Mouse (Mus musculus): ENCODE measurements around the gene Emc9. TPM values are rescaled to one million over a fixed set of nuclear protein-coding genes. Genes with fewer than 3 reads are reported as not detected.

The Emc9 gene
- polyA plus RNA-seq, 1 experiment from 2014 or later, result 46.2 TPM

GRCm38 (mm10) chr14:55614565-55615178, 29.6 kb upstream of the Emc9 start:
- DNase-seq (ENCODE audit: low spot score) (no peak), ATAC-seq (replicated peaks; ENCODE audit: low FRiP score) (peak; percentile 85)
- WGBS, result 51% methylated on average over 7 of the region's 7 CpGs
- Histone ChIP-seq H3K9me3 (ENCODE audit: control insufficient read depth, low read length) (no peaks in the 10 kb centered on the region), H3K27me3 (replicated peaks; ENCODE audit: control insufficient read depth, insufficient read depth, low read length) (no peaks in the 10 kb centered on the region), H3K4me1 (replicated peaks; ENCODE audit: control insufficient read depth, insufficient read depth, low read length) (peaks cover 16% of the 10 kb centered on the region), H3K4me3 (ENCODE audit: low read depth, low read length) (no peak overlapping the region), H3K4me2 (0 out of 2 replicates have a peak overlapping the region, but pooled peaks have one; percentile 12), H3K27ac (ENCODE audit: low read depth, low read length) (peak overlapping the region; percentile 92), H3K36me3 (ENCODE audit: control insufficient read depth, insufficient read depth, low read length) (peaks cover 3% of the 10 kb centered on the region; the same call in 1 of the 2 replicates), H3K9ac (ENCODE audit: low read depth, low read length) (no peak overlapping the region)

- WGBS, result 75% methylated on average over 6 of the region's 6 CpGs
- Histone ChIP-seq H3K36me3 (ENCODE audit: control insufficient read depth, insufficient read depth, low read length) (peaks cover 8% of the 10 kb centered on the region), H3K27me3 (replicated peaks; ENCODE audit: control insufficient read depth, insufficient read depth, low read length) (no peaks in the 10 kb centered on the region), H3K27ac (ENCODE audit: low read depth, low read length) (peak overlapping the region; percentile 61), H3K9ac (ENCODE audit: low read depth, low read length) (no peak overlapping the region), H3K4me1 (replicated peaks; ENCODE audit: control insufficient read depth, insufficient read depth, low read length) (peaks cover 10% of the 10 kb centered on the region), H3K4me3 (ENCODE audit: low read depth, low read length) (no peak overlapping the region), H3K9me3 (ENCODE audit: control insufficient read depth, low read length) (no peaks in the 10 kb centered on the region), H3K4me2 (no peak overlapping the region)
- no peak for ATAC-seq (replicated peaks; ENCODE audit: low FRiP score)
- no peak for DNase-seq (ENCODE audit: low spot score)
Measured at GRCm38 (mm10) chr14:55613346-55613745, 28.2 kb upstream of the Emc9 start.

- peaks cover 17% of the 10 kb centered on the region for H3K4me1 ChIP-seq (replicated peaks; ENCODE audit: control insufficient read depth, insufficient read depth, low read length)
- H3K4me3 ChIP-seq (ENCODE audit: low read depth, low read length), result no peak overlapping the region
- H3K9me3 ChIP-seq (ENCODE audit: control insufficient read depth, low read length), result no peaks in the 10 kb centered on the region
- WGBS, result 90% methylated on average over 6 of the region's 6 CpGs
- peaks cover 28% of the 10 kb centered on the region for H3K36me3 ChIP-seq (ENCODE audit: control insufficient read depth, insufficient read depth, low read length)
- no peak overlapping the region for H3K4me2 ChIP-seq
- no peak overlapping the region for H3K27ac ChIP-seq (ENCODE audit: low read depth, low read length)
- H3K9ac ChIP-seq (ENCODE audit: low read depth, low read length), result no peak overlapping the region
- ATAC-seq (replicated peaks; ENCODE audit: low FRiP score) (no peak), DNase-seq (ENCODE audit: low spot score) (no peak)
- H3K27me3 ChIP-seq (replicated peaks; ENCODE audit: control insufficient read depth, insufficient read depth, low read length), result no peaks in the 10 kb centered on the region
Measured at GRCm38 (mm10) chr14:55608339-55608738, 23.2 kb upstream of the Emc9 start.

- Histone ChIP-seq H3K27me3 (replicated peaks; ENCODE audit: control insufficient read depth, insufficient read depth, low read length) (no peaks in the 10 kb centered on the region), H3K4me3 (ENCODE audit: low read depth, low read length) (peak overlapping the region; percentile 10; the same call in 1 of the 2 replicates), H3K9me3 (ENCODE audit: control insufficient read depth, low read length) (no peaks in the 10 kb centered on the region), H3K36me3 (ENCODE audit: control insufficient read depth, insufficient read depth, low read length) (peaks cover 42% of the 10 kb centered on the region), H3K27ac (ENCODE audit: low read depth, low read length) (peak overlapping the region; percentile 43), H3K4me2 (peak overlapping the region; percentile 42), H3K4me1 (replicated peaks; ENCODE audit: control insufficient read depth, insufficient read depth, low read length) (peaks cover 19% of the 10 kb centered on the region), H3K9ac (ENCODE audit: low read depth, low read length) (peak overlapping the region; percentile 46; the same call in 1 of the 2 replicates)
- DNase-seq (ENCODE audit: low spot score), result no peak
- ATAC-seq (replicated peaks; ENCODE audit: low FRiP score), result no peak
- 82% methylated on average over 16 of the region's 16 CpGs for WGBS
Measured at GRCm38 (mm10) chr14:55605743-55606459, 20.8 kb upstream of the Emc9 start.

- no peak for ATAC-seq (replicated peaks; ENCODE audit: low FRiP score)
- peak overlapping the region; percentile 68 for H3K9ac ChIP-seq (ENCODE audit: low read depth, low read length)
- no peaks in the 10 kb centered on the region for H3K27me3 ChIP-seq (replicated peaks; ENCODE audit: control insufficient read depth, insufficient read depth, low read length)
- peaks cover 19% of the 10 kb centered on the region for H3K4me1 ChIP-seq (replicated peaks; ENCODE audit: control insufficient read depth, insufficient read depth, low read length)
- WGBS, result 88% methylated on average over 11 of the region's 11 CpGs
- no peak for DNase-seq (ENCODE audit: low spot score)
- H3K4me2 ChIP-seq, result peak overlapping the region; percentile 78
- H3K27ac ChIP-seq (ENCODE audit: low read depth, low read length), result peak overlapping the region; percentile 83; the same call in 1 of the 2 replicates
- H3K4me3 ChIP-seq (ENCODE audit: low read depth, low read length), result peak overlapping the region; percentile 60
- no peaks in the 10 kb centered on the region for H3K9me3 ChIP-seq (ENCODE audit: control insufficient read depth, low read length)
- peaks cover 40% of the 10 kb centered on the region for H3K36me3 ChIP-seq (ENCODE audit: control insufficient read depth, insufficient read depth, low read length)
Measured at GRCm38 (mm10) chr14:55604823-55605222, 19.7 kb upstream of the Emc9 start.

- peaks cover 46% of the 10 kb centered on the region for H3K36me3 ChIP-seq (ENCODE audit: control insufficient read depth, insufficient read depth, low read length)
- H3K27ac ChIP-seq (ENCODE audit: low read depth, low read length), result peak overlapping the region; percentile 83
- H3K27me3 ChIP-seq (replicated peaks; ENCODE audit: control insufficient read depth, insufficient read depth, low read length), result no peaks in the 10 kb centered on the region
- no peaks in the 10 kb centered on the region for H3K9me3 ChIP-seq (ENCODE audit: control insufficient read depth, low read length)
- H3K4me1 ChIP-seq (replicated peaks; ENCODE audit: control insufficient read depth, insufficient read depth, low read length), result peaks cover 19% of the 10 kb centered on the region
- H3K4me3 ChIP-seq (ENCODE audit: low read depth, low read length), result peak overlapping the region; percentile 60
- H3K4me2 ChIP-seq, result peak overlapping the region; percentile 78
- DNase-seq (ENCODE audit: low spot score), result peak; percentile 82
- 17% methylated on average over 19 of the region's 19 CpGs for WGBS
- H3K9ac ChIP-seq (ENCODE audit: low read depth, low read length), result peak overlapping the region; percentile 68
- ATAC-seq (replicated peaks; ENCODE audit: low FRiP score), result peak; percentile 94
Measured at GRCm38 (mm10) chr14:55603633-55604576, 18.8 kb upstream of the Emc9 start.

- Histone ChIP-seq H3K27ac (ENCODE audit: low read depth, low read length) (peak within 1 kb of the TSS; percentile 83), H3K9me3 (ENCODE audit: control insufficient read depth, low read length) (no peaks in the 10 kb centered on the region), H3K4me1 (replicated peaks; ENCODE audit: control insufficient read depth, insufficient read depth, low read length) (peaks cover 19% of the 10 kb centered on the region), H3K27me3 (replicated peaks; ENCODE audit: control insufficient read depth, insufficient read depth, low read length) (no peaks in the 10 kb centered on the region), H3K36me3 (ENCODE audit: control insufficient read depth, insufficient read depth, low read length) (peaks cover 45% of the 10 kb centered on the region), H3K4me2 (peak within 1 kb of the TSS; percentile 78), H3K9ac (ENCODE audit: low read depth, low read length) (peak within 1 kb of the TSS; percentile 68), H3K4me3 (ENCODE audit: low read depth, low read length) (peak within 1 kb of the TSS; percentile 60)
- ATAC-seq (replicated peaks; ENCODE audit: low FRiP score), result no peak
- WGBS, result 84% methylated on average over 7 of the region's 7 CpGs
- DNase-seq (ENCODE audit: low spot score), result no peak
Measured at GRCm38 (mm10) chr14:55603271-55603632, 18.1 kb upstream of the Emc9 start, which contains the start of gene Irf9. Gene Irf9 (plus strand): TSS chr14:55603571.

All from liver, embryonic 11.5 days (tissue).